Mouse (Mus musculus) bone marrow macrophage, adult 2 months (primary cell): ENCODE measurements around the gene AI837181. TPM values are rescaled to one million over a fixed set of nuclear protein-coding genes. Genes with fewer than 3 reads are reported as not detected.
A peak's percentile ranks its signal among the peaks of the same experiment; 100 is the strongest.

ENCODE experiments used
- H3K27ac ChIP-seq: 2 replicates; pipeline ENCODE4 v1.5.1; 2012; ENCODE audit warnings: low read depth, low read length; ENCODE audit not compliant: insufficient read depth
- H3K4me1 ChIP-seq: 2 replicates; pipeline ENCODE4 v1.6.1; 2012; ENCODE audit warnings: low read length; ENCODE audit not compliant: control insufficient read depth, insufficient read depth
- H3K4me3 ChIP-seq: 2 replicates; pipeline ENCODE4 v1.5.1; 2012; ENCODE audit warnings: mild to moderate bottlenecking, low read length, moderate library complexity; ENCODE audit not compliant: insufficient read depth
- CTCF ChIP-seq: IDR thresholded peaks from 2 replicates; pipeline ENCODE4 v1.5.1; 2012; ENCODE audit warnings: low read depth, mild to moderate bottlenecking, low read length, moderate library complexity
- POLR2A ChIP-seq: IDR thresholded peaks from 2 replicates; pipeline ENCODE4 v1.6.1; 2012; ENCODE audit warnings: mild to moderate bottlenecking, low read depth, low read length, borderline replicate concordance
- polyA plus RNA-seq: library from polyadenylated mRNA; stranded (reverse); fragments of >200 nt; gene quantifications from 2 replicates; pipeline ENCODE4 v1.2.4, GENCODE M21; 2012; ENCODE audit not compliant: missing spikeins, insufficient read depth, insufficient read length

AI837181 gene
- polyA plus RNA-seq, 1 experiment = 47.5 TPM

DNA sequence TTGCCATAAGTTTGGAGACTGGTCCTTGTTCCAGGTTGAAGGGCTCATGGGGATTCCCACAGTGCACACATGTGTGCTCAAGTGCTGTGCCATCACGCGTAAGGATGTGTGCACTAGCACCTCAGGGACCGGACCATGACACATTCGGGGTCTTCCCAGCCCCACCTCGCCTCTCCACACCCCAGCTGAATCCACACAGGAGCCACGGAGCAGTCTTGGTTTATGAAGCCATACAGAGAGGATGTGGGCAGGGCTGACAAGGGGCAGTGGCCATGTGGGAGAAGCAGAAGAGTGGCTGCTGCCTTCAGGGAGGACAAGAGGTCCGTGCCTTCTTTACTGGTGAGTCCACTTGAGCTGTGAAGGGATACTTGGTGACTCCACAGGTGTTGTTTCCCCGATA is 40.1 kb downstream of the AI837181 start:
- no peak overlapping the region for H3K27ac ChIP-seq
- no peak overlapping the region for H3K4me3 ChIP-seq
- peaks cover 6% of the 10 kb centered on the region; the same call in 1 of the 2 replicates for H3K4me1 ChIP-seq
- no peak for TF ChIP-seq POLR2A

DNA sequence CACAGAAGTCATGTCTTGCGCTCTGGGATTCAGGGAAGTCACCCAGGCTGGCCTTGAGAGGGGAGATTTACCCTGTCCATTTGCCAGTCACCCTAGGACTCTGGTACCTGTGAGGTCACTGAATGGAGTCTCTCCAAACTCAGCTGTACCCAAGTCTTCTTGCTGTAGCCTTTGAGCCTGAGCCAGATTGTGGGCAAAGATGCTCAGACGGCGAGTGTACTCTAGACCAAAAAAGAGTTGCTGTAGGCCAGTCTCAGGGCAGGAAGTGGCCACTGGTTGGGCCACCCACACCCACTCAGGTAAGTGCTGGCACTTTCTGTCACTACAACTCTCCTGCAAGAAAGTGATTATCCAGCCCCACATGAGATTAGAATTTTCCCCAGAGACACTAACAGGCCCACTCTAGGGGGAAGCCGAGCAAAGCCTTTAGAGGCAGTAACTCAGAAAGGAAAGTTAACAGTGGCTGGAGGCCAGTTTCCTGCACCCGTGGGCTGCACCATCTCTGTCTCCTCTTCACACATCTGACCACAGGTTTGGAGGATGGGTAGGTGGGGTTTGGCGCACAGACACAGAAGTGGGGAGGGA is 42.1 kb downstream of the AI837181 start:
- Histone ChIP-seq H3K27ac (no peak overlapping the region), H3K4me3 (no peak overlapping the region), H3K4me1 (no peaks in the 10 kb centered on the region)
- TF ChIP-seq POLR2A = no peak
- no peak for TF ChIP-seq CTCF

DNA sequence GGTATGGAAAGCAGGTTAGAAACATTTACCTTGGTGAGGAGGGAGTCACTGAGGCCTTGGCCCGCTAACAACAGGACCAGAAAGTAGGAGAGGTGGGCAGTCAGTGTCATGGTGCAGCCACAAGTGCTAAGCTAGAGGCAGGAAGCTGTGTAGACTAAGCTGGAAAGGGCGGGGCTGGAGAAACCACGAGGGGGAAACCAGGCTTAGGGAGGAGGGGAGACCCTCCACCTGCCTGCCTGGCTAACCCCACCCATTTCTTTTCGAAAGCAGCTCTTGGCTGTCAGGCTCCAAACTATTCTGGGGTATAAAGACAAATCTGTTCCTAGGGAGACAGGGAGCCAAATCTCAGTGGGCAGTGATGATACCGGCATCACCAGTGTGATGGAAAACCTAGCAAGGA is 43.4 kb downstream of the AI837181 start, which contains the start of gene Ctsw:
Gene Ctsw, minus strand, starts transcription at position 134 of the 400 bp plus-strand sequence.
- H3K4me1 ChIP-seq = 0 out of 2 replicates have a peak, but pooled peaks cover under 1% of the 10 kb centered on the region
- no peak within 1 kb of the TSS for H3K27ac ChIP-seq
- TF ChIP-seq POLR2A (no peak), CTCF (no peak)
- H3K4me3 ChIP-seq = no peak within 1 kb of the TSS

DNA sequence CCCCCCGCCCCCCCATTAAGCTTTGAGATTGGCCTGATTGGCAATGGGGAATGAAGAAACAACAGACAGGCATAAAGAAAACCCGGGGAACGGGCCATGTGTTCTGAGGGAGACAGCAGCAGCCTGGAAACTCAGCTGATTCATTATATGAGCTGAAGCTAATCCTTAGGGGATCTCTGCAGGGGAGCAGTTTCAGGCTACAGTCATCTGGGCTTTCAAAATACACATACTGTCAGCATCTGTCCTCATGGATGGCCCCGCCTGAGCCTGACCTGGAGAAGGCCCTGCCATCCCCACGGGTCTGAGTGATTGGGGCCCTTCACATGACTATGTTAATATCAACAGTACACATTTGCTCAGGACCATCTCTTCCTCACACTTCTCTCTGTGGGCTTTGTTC is 46.9 kb downstream of the AI837181 start:
- H3K4me1 ChIP-seq = 0 out of 2 replicates have a peak, but pooled peaks cover 2% of the 10 kb centered on the region
- H3K27ac ChIP-seq = no peak overlapping the region
- H3K4me3 ChIP-seq = no peak overlapping the region
- no peak for TF ChIP-seq CTCF

DNA sequence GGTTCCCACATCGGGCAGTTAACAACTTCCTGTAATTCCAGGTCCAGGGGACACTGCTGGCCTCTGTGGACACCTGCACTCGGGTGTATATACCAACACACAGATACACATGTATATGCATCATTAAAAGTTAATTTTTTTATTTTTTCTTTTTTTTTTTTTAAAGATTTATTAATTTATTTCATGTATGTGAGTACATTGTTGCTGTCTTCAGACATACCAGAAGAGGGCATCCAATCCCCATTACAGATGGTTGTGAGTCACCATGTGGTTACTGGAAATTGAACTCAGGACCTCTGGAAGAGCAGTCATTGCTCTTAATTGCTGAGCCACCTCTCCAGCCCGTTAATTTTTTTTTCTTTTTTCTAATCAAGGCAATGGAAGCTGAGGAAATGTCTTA is 47.9 kb downstream of the AI837181 start:
- TF ChIP-seq POLR2A = no peak
- no peak for TF ChIP-seq CTCF
- Histone ChIP-seq H3K4me3 (no peak overlapping the region), H3K27ac (no peak overlapping the region)

DNA sequence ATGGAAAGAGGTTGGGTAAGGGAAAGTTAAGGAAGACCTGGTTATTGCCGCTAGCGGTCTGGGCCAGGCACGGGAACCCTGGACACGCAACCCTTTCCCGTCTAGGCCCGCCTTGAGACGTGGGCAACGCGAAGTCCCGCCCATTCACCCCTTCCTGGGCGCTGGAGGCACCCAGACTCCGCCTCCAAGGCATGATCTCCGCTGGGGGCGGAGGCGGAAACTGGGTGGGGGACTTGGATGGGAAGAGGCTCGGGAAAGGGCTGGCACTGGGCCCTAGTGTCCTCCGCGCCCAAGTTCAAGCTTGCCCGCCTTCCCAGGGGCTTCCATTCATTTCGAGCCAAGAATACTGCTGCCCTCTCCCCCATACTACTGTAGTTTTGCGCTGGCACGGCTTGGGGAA is 48.8 kb downstream of the AI837181 start, which contains the start of gene Efemp2:
Gene Efemp2, plus strand, starts transcription at position 235 of the 400 bp plus-strand sequence.
- H3K27ac ChIP-seq = no peak within 1 kb of the TSS; the same call in 1 of the 2 replicates
- peak within 1 kb of the TSS; percentile 48 for H3K4me3 ChIP-seq

More for the DNA sequence above, 47.9 kb downstream of the AI837181 start:
- 0 out of 2 replicates have a peak, but pooled peaks cover 2% of the 10 kb centered on the region for H3K4me1 ChIP-seq

DNA sequence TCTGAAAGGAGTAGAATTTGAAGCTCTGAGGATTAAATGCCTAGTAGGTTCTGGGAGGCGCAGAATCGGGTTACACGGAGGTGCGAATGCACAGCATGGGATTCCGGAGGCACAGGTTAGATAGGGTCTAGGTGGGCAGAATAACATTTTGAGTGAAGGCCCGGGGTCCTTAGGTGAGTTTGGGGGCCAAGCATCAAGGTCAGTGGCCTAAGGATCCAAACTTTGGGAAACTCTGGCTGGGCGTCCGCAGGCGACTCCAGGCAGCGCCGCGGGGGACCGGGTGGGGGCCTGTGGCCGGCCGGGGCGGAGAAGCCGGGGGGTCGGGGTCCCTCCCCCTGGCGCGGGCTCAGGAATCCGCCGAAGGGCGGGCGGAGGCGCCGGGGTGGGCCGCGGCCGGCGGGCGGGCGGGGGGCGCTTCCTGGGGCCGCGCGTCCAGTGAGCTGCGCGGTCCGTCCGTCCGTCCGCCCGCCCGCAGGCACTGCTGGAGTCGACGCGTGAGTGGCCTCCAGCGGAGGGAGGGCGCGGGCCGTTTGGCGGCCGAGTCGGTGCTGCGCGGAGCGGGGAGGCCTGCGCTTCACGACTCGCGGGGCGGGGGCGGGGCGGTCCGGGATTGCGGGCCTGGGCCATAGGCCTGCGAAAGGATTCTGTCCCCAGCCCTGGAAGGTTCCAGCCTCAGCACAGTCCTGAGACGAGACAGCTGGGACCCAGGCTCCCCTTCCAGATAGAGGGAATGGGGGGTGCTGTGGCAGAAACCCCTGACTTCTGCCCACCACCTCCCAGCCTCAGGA is 49.5 kb downstream of the AI837181 start:
- Histone ChIP-seq H3K4me3 (peak overlapping the region; percentile 48), H3K27ac (no peak overlapping the region), H3K4me1 (0 out of 2 replicates have a peak, but pooled peaks cover 2% of the 10 kb centered on the region)
- no peak for TF ChIP-seq POLR2A
- no peak for TF ChIP-seq CTCF

More for the DNA sequence above, 48.8 kb downstream of the AI837181 start, which contains the start of gene Efemp2:
- TF ChIP-seq POLR2A (no peak), CTCF (no peak)
- 0 out of 2 replicates have a peak, but pooled peaks cover 2% of the 10 kb centered on the region for H3K4me1 ChIP-seq

DNA sequence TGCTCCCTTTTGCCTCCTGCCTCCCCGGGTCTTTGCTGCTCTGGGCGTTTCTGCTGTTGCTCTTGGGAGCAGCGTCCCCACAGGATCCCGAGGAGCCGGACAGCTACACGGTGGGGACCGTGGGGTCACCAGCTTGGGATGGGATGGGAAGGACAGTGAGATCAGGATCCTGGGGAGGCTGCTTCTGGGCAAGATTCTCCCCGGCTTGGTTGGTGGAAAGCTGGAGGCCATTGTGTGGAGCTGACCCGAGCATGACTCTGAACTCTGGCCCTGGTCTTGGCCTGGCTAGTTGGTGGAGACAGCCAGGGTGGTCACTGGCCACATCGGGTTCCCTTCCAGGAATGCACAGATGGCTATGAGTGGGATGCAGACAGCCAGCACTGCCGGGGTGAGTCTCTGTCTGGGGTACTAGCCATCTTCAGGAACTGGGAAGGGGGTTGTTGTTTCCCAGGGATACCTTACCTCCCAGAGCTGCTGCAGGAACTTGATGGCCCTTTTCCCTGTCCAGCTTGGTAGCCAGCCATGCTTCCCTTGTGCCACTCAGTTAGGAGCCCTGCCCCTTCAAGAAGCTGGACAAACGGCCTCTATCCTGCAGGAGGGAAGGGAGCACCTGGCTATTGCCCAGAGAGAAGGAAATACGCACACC is 50.2 kb downstream of the AI837181 start:
- no peak for TF ChIP-seq POLR2A
- no peak for TF ChIP-seq CTCF
- Histone ChIP-seq H3K4me3 (peak overlapping the region; percentile 42), H3K27ac (no peak overlapping the region), H3K4me1 (0 out of 2 replicates have a peak, but pooled peaks cover 2% of the 10 kb centered on the region)

Other genes with a start within 250 kb of the AI837181 start
- gene Pacs1, start 152.0 kb upstream of the AI837181 start, polyA plus RNA-seq = 25.2 and 32.7 TPM in 2 replicates
- 141 and 143 TPM in 2 replicates for gene Sf3b2, start 129.7 kb upstream of the AI837181 start, polyA plus RNA-seq
- gene Gal3st3, start 126.8 kb upstream of the AI837181 start, polyA plus RNA-seq = not detected in 2 replicates
- gene Catsper1, start 89.4 kb upstream of the AI837181 start, polyA plus RNA-seq = not detected in 2 replicates
- not detected in 2 replicates for gene Cst6, start 75.6 kb upstream of the AI837181 start, polyA plus RNA-seq
- 20.8 and 26.3 TPM in 2 replicates for gene Eif1ad, start 58.4 kb upstream of the AI837181 start, polyA plus RNA-seq
- 102 and 103 TPM in 2 replicates for gene Banf1, start 58.0 kb upstream of the AI837181 start, polyA plus RNA-seq
- gene Sart1, start 36.4 kb upstream of the AI837181 start, polyA plus RNA-seq = 103 and 110 TPM in 2 replicates
- not detected in 2 replicates for gene Tsga10ip, start 22.6 kb upstream of the AI837181 start, polyA plus RNA-seq
- gene Drap1, start 165 bp upstream of the AI837181 start, polyA plus RNA-seq = 160 and 167 TPM in 2 replicates
- gene Fosl1, start 22.4 kb downstream of the AI837181 start, polyA plus RNA-seq = 0.50 and 1.6 TPM in 2 replicates
- gene Ccdc85b, start 32.8 kb downstream of the AI837181 start, polyA plus RNA-seq = 3.6 and 4.2 TPM in 2 replicates
- gene Fibp, start 35.5 kb downstream of the AI837181 start, polyA plus RNA-seq = 69.7 and 70.6 TPM in 2 replicates
- gene Ctsw, start 43.4 kb downstream of the AI837181 start, polyA plus RNA-seq = not detected in 2 replicates
- 9.1 and 11.3 TPM in 2 replicates for gene Efemp2, start 48.8 kb downstream of the AI837181 start, polyA plus RNA-seq
- 16.7 and 19.8 TPM in 2 replicates for gene Mus81, start 63.3 kb downstream of the AI837181 start, polyA plus RNA-seq
- 1,898 and 2,021 TPM in 2 replicates for gene Cfl1, start 65.3 kb downstream of the AI837181 start, polyA plus RNA-seq
- gene 1700020D05Rik, start 78.6 kb downstream of the AI837181 start, polyA plus RNA-seq = 5.1 and 7.7 TPM in 2 replicates
- 34.1 and 43.8 TPM in 2 replicates for gene Snx32, start 85.4 kb downstream of the AI837181 start, polyA plus RNA-seq
- gene Ovol1, start 135.5 kb downstream of the AI837181 start, polyA plus RNA-seq = not detected in 2 replicates
- gene Ap5b1, start 142.9 kb downstream of the AI837181 start, polyA plus RNA-seq = 13.5 and 14.4 TPM in 2 replicates
- gene Rnaseh2c, start 176.7 kb downstream of the AI837181 start, polyA plus RNA-seq = 82.4 and 102 TPM in 2 replicates
- gene Kat5, start 185.1 kb downstream of the AI837181 start, polyA plus RNA-seq = 56.1 and 56.6 TPM in 2 replicates
- gene Rela, start 212.3 kb downstream of the AI837181 start, polyA plus RNA-seq = 77.1 and 93.4 TPM in 2 replicates
- 93.4 and 117 TPM in 2 replicates for gene Sipa1, start 238.6 kb downstream of the AI837181 start, polyA plus RNA-seq